Mouse (Mus musculus): ENCODE results near the gene P2rx3.

- TF ChIP-seq MAX (IDR thresholded peaks at IDR 0.05) (no peak), CTCF (IDR thresholded peaks at IDR 0.05; ENCODE audit: control insufficient read depth, insufficient read depth, insufficient read length) (no peak), USF1 (IDR thresholded peaks at IDR 0.05; ENCODE audit: low read depth) (no peak), CEBPB (IDR thresholded peaks at IDR 0.05; ENCODE audit: low read depth) (no peak), MYOG (IDR thresholded peaks at IDR 0.05; ENCODE audit: control insufficient read depth, extremely low read depth, insufficient read length) (no peak), MYOD1 (IDR thresholded peaks at IDR 0.05; ENCODE audit: control insufficient read depth, insufficient read length, low read depth) (no peak)
These were observed 9.0 kb upstream of the P2rx3 start for GRCm38 (mm10) chr2:85046222-85046621.

Measured in C2C12 (cell line).